Mouse (Mus musculus): ENCODE measurements around the gene Dnah8. TPM values are rescaled to one million over a fixed set of nuclear protein-coding genes. Genes with fewer than 3 reads are reported as not detected.

The Dnah8 gene
- total RNA-seq, 1 experiment from 2014 or later: 21.6 TPM

- no peak for ATAC-seq (ENCODE audit: extremely low read depth, insufficient number of reproducible peaks, low FRiP score, poor library complexity, severe bottlenecking)
Measured at GRCm38 (mm10) chr17:30848086-30848485, 223.9 kb downstream of the Dnah8 start.

- ATAC-seq (ENCODE audit: extremely low read depth, insufficient number of reproducible peaks, low FRiP score, poor library complexity, severe bottlenecking): no peak
Measured at GRCm38 (mm10) chr17:30848804-30849203, 224.7 kb downstream of the Dnah8 start.

GRCm38 (mm10) chr17:30849813-30850212 lies 225.7 kb downstream of the Dnah8 start:
- ATAC-seq (ENCODE audit: extremely low read depth, insufficient number of reproducible peaks, low FRiP score, poor library complexity, severe bottlenecking): no peak

- ATAC-seq (ENCODE audit: extremely low read depth, insufficient number of reproducible peaks, low FRiP score, poor library complexity, severe bottlenecking): no peak
Measured at GRCm38 (mm10) chr17:30852345-30852744, 228.2 kb downstream of the Dnah8 start.

- no peak for ATAC-seq (ENCODE audit: extremely low read depth, insufficient number of reproducible peaks, low FRiP score, poor library complexity, severe bottlenecking)
Measured at GRCm38 (mm10) chr17:30857347-30857746, 233.2 kb downstream of the Dnah8 start.

GRCm38 (mm10) chr17:30858586-30859259 lies 234.6 kb downstream of the Dnah8 start:
- ATAC-seq (ENCODE audit: extremely low read depth, insufficient number of reproducible peaks, low FRiP score, poor library complexity, severe bottlenecking): no peak

- no peak for ATAC-seq (ENCODE audit: extremely low read depth, insufficient number of reproducible peaks, low FRiP score, poor library complexity, severe bottlenecking)
Measured at GRCm38 (mm10) chr17:30859989-30860585, 235.9 kb downstream of the Dnah8 start.

- no peak for ATAC-seq (ENCODE audit: extremely low read depth, insufficient number of reproducible peaks, low FRiP score, poor library complexity, severe bottlenecking)
Measured at GRCm38 (mm10) chr17:30860606-30861005, 236.5 kb downstream of the Dnah8 start.

GRCm38 (mm10) chr17:30866281-30866680 lies 242.1 kb downstream of the Dnah8 start:
- no peak for ATAC-seq (ENCODE audit: extremely low read depth, insufficient number of reproducible peaks, low FRiP score, poor library complexity, severe bottlenecking)

- no peak for ATAC-seq (ENCODE audit: extremely low read depth, insufficient number of reproducible peaks, low FRiP score, poor library complexity, severe bottlenecking)
Measured at GRCm38 (mm10) chr17:30866966-30867365, 242.8 kb downstream of the Dnah8 start.

- ATAC-seq (ENCODE audit: extremely low read depth, insufficient number of reproducible peaks, low FRiP score, poor library complexity, severe bottlenecking): no peak
Measured at GRCm38 (mm10) chr17:30871040-30871439, 246.9 kb downstream of the Dnah8 start.

GRCm38 (mm10) chr17:30874276-30874675 lies 250.1 kb downstream of the Dnah8 start:
- no peak for ATAC-seq (ENCODE audit: extremely low read depth, insufficient number of reproducible peaks, low FRiP score, poor library complexity, severe bottlenecking)

GRCm38 (mm10) chr17:30877456-30877855 lies 253.3 kb downstream of the Dnah8 start:
- no peak for ATAC-seq (ENCODE audit: extremely low read depth, insufficient number of reproducible peaks, low FRiP score, poor library complexity, severe bottlenecking)

GRCm38 (mm10) chr17:30878626-30879025 lies 254.5 kb downstream of the Dnah8 start:
- no peak for ATAC-seq (ENCODE audit: extremely low read depth, insufficient number of reproducible peaks, low FRiP score, poor library complexity, severe bottlenecking)

- ATAC-seq (ENCODE audit: extremely low read depth, insufficient number of reproducible peaks, low FRiP score, poor library complexity, severe bottlenecking): no peak
Measured at GRCm38 (mm10) chr17:30880391-30880790, 256.2 kb downstream of the Dnah8 start.

- ATAC-seq (ENCODE audit: extremely low read depth, insufficient number of reproducible peaks, low FRiP score, poor library complexity, severe bottlenecking): no peak
Measured at GRCm38 (mm10) chr17:30881001-30881400, 256.8 kb downstream of the Dnah8 start.

- no peak for ATAC-seq (ENCODE audit: extremely low read depth, insufficient number of reproducible peaks, low FRiP score, poor library complexity, severe bottlenecking)
Measured at GRCm38 (mm10) chr17:30882206-30882605, 258.1 kb downstream of the Dnah8 start.

GRCm38 (mm10) chr17:30883534-30883933 lies 259.4 kb downstream of the Dnah8 start:
- no peak for ATAC-seq (ENCODE audit: extremely low read depth, insufficient number of reproducible peaks, low FRiP score, poor library complexity, severe bottlenecking)

GRCm38 (mm10) chr17:30892086-30892485 lies 267.9 kb downstream of the Dnah8 start:
- no peak for ATAC-seq (ENCODE audit: extremely low read depth, insufficient number of reproducible peaks, low FRiP score, poor library complexity, severe bottlenecking)

- no peak for ATAC-seq (ENCODE audit: extremely low read depth, insufficient number of reproducible peaks, low FRiP score, poor library complexity, severe bottlenecking)
Measured at GRCm38 (mm10) chr17:30892730-30893129, 268.6 kb downstream of the Dnah8 start.

GRCm38 (mm10) chr17:30897075-30897474 lies 272.9 kb downstream of the Dnah8 start:
- ATAC-seq (ENCODE audit: extremely low read depth, insufficient number of reproducible peaks, low FRiP score, poor library complexity, severe bottlenecking): no peak
